Mouse (Mus musculus): ENCODE measurements at regions not wholly inside any gene's neighbourhood (a gene's known extent, or its start where the extent isn't known, plus 50 kb on each side); places are given as distances from the start of the nearest gene placed in this dataset.

GRCm38 (mm10) chr11:45454234-45454633, 397.6 kb upstream of the Clint1 start:
- H3K4me2 ChIP-seq (ENCODE audit: low read depth, low read length, poor library complexity, severe bottlenecking) = no peak overlapping the region
- ATAC-seq (ENCODE audit: low FRiP score) (no peak), DNase-seq (ENCODE audit: low spot score) (no peak)
- no peak for TF ChIP-seq CTCF (IDR thresholded peaks at IDR 0.05)
- no peaks in the 10 kb centered on the region for H3K27me3 ChIP-seq (ENCODE audit: insufficient read depth, low read length)
- H3K4me1 ChIP-seq (ENCODE audit: insufficient read depth, low read length) = no peaks in the 10 kb centered on the region
- WGBS = 60% methylated on average over 5 of the region's 5 CpGs
- H3K9ac ChIP-seq (replicated peaks; ENCODE audit: low read length, poor library complexity, severe bottlenecking) = no peak overlapping the region
- H3K36me3 ChIP-seq (ENCODE audit: insufficient read depth, low read length) = no peaks in the 10 kb centered on the region
- no peak overlapping the region for H3K27ac ChIP-seq (ENCODE audit: low read depth, low read length)
- H3K4me3 ChIP-seq (ENCODE audit: low read depth, low read length) = no peak overlapping the region
- H3K9me3 ChIP-seq (ENCODE audit: low read length) = no peaks in the 10 kb centered on the region

GRCm38 (mm10) chr11:45454933-45455332, 396.9 kb upstream of the Clint1 start:
- no peak overlapping the region for H3K4me3 ChIP-seq (ENCODE audit: low read depth, low read length)
- no peak overlapping the region for H3K4me2 ChIP-seq (ENCODE audit: low read depth, low read length, poor library complexity, severe bottlenecking)
- H3K9ac ChIP-seq (replicated peaks; ENCODE audit: low read length, poor library complexity, severe bottlenecking) = no peak overlapping the region
- H3K4me1 ChIP-seq (ENCODE audit: insufficient read depth, low read length) = no peaks in the 10 kb centered on the region
- 58% methylated on average over 3 of the region's 3 CpGs for WGBS
- TF ChIP-seq CTCF (IDR thresholded peaks at IDR 0.05) = no peak
- no peaks in the 10 kb centered on the region for H3K36me3 ChIP-seq (ENCODE audit: insufficient read depth, low read length)
- H3K27me3 ChIP-seq (ENCODE audit: insufficient read depth, low read length) = no peaks in the 10 kb centered on the region
- no peak overlapping the region for H3K27ac ChIP-seq (ENCODE audit: low read depth, low read length)
- DNase-seq (ENCODE audit: low spot score) = peak; percentile 89
- no peaks in the 10 kb centered on the region for H3K9me3 ChIP-seq (ENCODE audit: low read length)
- peak; percentile 60; the same call in 1 of the 2 replicates for ATAC-seq (ENCODE audit: low FRiP score)

- Histone ChIP-seq H3K27me3 (ENCODE audit: insufficient read depth, low read length) (no peaks in the 10 kb centered on the region), H3K4me2 (ENCODE audit: low read depth, low read length, poor library complexity, severe bottlenecking) (no peak overlapping the region), H3K9me3 (ENCODE audit: low read length) (no peaks in the 10 kb centered on the region), H3K27ac (ENCODE audit: low read depth, low read length) (no peak overlapping the region), H3K4me1 (ENCODE audit: insufficient read depth, low read length) (no peaks in the 10 kb centered on the region), H3K9ac (replicated peaks; ENCODE audit: low read length, poor library complexity, severe bottlenecking) (no peak overlapping the region), H3K4me3 (ENCODE audit: low read depth, low read length) (no peak overlapping the region), H3K36me3 (ENCODE audit: insufficient read depth, low read length) (no peaks in the 10 kb centered on the region)
- DNase-seq (ENCODE audit: low spot score) = no peak
- no peak for ATAC-seq (ENCODE audit: low FRiP score)
- 84% methylated on average over 3 of the region's 3 CpGs for WGBS
- TF ChIP-seq CTCF (IDR thresholded peaks at IDR 0.05) = no peak
Observed at GRCm38 (mm10) chr11:45456724-45457123, 395.1 kb upstream of the Clint1 start.

- 73% methylated on average over 4 of the region's 4 CpGs for WGBS
- H3K27me3 ChIP-seq (ENCODE audit: insufficient read depth, low read length) = no peaks in the 10 kb centered on the region
- DNase-seq (ENCODE audit: low spot score) (no peak), ATAC-seq (ENCODE audit: low FRiP score) (no peak)
- H3K4me3 ChIP-seq (ENCODE audit: low read depth, low read length) = no peak overlapping the region
- H3K4me1 ChIP-seq (ENCODE audit: insufficient read depth, low read length) = no peaks in the 10 kb centered on the region
- H3K27ac ChIP-seq (ENCODE audit: low read depth, low read length) = no peak overlapping the region
- no peak for TF ChIP-seq CTCF (IDR thresholded peaks at IDR 0.05)
- H3K9ac ChIP-seq (replicated peaks; ENCODE audit: low read length, poor library complexity, severe bottlenecking) = no peak overlapping the region
- H3K9me3 ChIP-seq (ENCODE audit: low read length) = no peaks in the 10 kb centered on the region
- H3K36me3 ChIP-seq (ENCODE audit: insufficient read depth, low read length) = no peaks in the 10 kb centered on the region
- no peak overlapping the region for H3K4me2 ChIP-seq (ENCODE audit: low read depth, low read length, poor library complexity, severe bottlenecking)
Observed at GRCm38 (mm10) chr11:45457597-45457996, 394.3 kb upstream of the Clint1 start.

- Histone ChIP-seq H3K9ac (replicated peaks; ENCODE audit: low read length, poor library complexity, severe bottlenecking) (no peak overlapping the region), H3K4me3 (ENCODE audit: low read depth, low read length) (no peak overlapping the region), H3K4me1 (ENCODE audit: insufficient read depth, low read length) (no peaks in the 10 kb centered on the region), H3K27me3 (ENCODE audit: insufficient read depth, low read length) (no peaks in the 10 kb centered on the region), H3K36me3 (ENCODE audit: insufficient read depth, low read length) (no peaks in the 10 kb centered on the region), H3K27ac (ENCODE audit: low read depth, low read length) (no peak overlapping the region), H3K4me2 (ENCODE audit: low read depth, low read length, poor library complexity, severe bottlenecking) (no peak overlapping the region), H3K9me3 (ENCODE audit: low read length) (no peaks in the 10 kb centered on the region)
- no peak for ATAC-seq (ENCODE audit: low FRiP score)
- 65% methylated on average over 11 of the region's 11 CpGs for WGBS
- DNase-seq (ENCODE audit: low spot score) = no peak
- no peak for TF ChIP-seq CTCF (IDR thresholded peaks at IDR 0.05)
Observed at GRCm38 (mm10) chr11:45460000-45460792, 391.7 kb upstream of the Clint1 start.

GRCm38 (mm10) chr11:45464501-45464900, 387.4 kb upstream of the Clint1 start:
- H3K27me3 ChIP-seq (ENCODE audit: insufficient read depth, low read length) = no peaks in the 10 kb centered on the region
- no peaks in the 10 kb centered on the region for H3K4me1 ChIP-seq (ENCODE audit: insufficient read depth, low read length)
- no peak overlapping the region for H3K4me3 ChIP-seq (ENCODE audit: low read depth, low read length)
- no peak overlapping the region for H3K9ac ChIP-seq (replicated peaks; ENCODE audit: low read length, poor library complexity, severe bottlenecking)
- no peak for DNase-seq (ENCODE audit: low spot score)
- no peaks in the 10 kb centered on the region for H3K9me3 ChIP-seq (ENCODE audit: low read length)
- no peak overlapping the region for H3K27ac ChIP-seq (ENCODE audit: low read depth, low read length)
- no peaks in the 10 kb centered on the region for H3K36me3 ChIP-seq (ENCODE audit: insufficient read depth, low read length)
- TF ChIP-seq CTCF (IDR thresholded peaks at IDR 0.05) = no peak
- no peak for ATAC-seq (ENCODE audit: low FRiP score)
- no peak overlapping the region for H3K4me2 ChIP-seq (ENCODE audit: low read depth, low read length, poor library complexity, severe bottlenecking)
- WGBS = 55% methylated on average over 4 of the region's 4 CpGs

Data from midbrain, postnatal 0 days (tissue).